Mouse (Mus musculus): ENCODE data around the gene Ep300. TPM values are rescaled to one million over a fixed set of nuclear protein-coding genes. Genes with fewer than 3 reads are reported as not detected.
"Not testable (repeated sequence)": the region's sequence is repeated elsewhere in the genome, so short reads cannot be mapped to it uniquely, and the experiment has no call there.

Ep300 gene
- total RNA-seq, 2 experiments from 2014 or later = 57.8 to 59.5 TPM

GRCm38 (mm10) chr15:81594146-81594696 lies 9.1 kb downstream of the Ep300 start:
- no peak for DNase-seq (ENCODE audit: low spot score in 2 of 2)

- not testable (repeated sequence) for DNase-seq (ENCODE audit: low spot score in 2 of 2)
Measured at GRCm38 (mm10) chr15:81598742-81599141, 13.6 kb downstream of the Ep300 start.

- DNase-seq (ENCODE audit: low spot score in 2 of 2) = no peak
Measured at GRCm38 (mm10) chr15:81605241-81605640, 20.1 kb downstream of the Ep300 start.

- DNase-seq (ENCODE audit: low spot score in 2 of 2) = peak in 1 of 2 experiments; percentile 16
Measured at GRCm38 (mm10) chr15:81606634-81607033, 21.5 kb downstream of the Ep300 start.

GRCm38 (mm10) chr15:81649516-81650455 lies 64.6 kb downstream of the Ep300 start:
- no peak for DNase-seq (ENCODE audit: low spot score in 2 of 2)

GRCm38 (mm10) chr15:81650636-81651035 lies 65.5 kb downstream of the Ep300 start:
- DNase-seq (ENCODE audit: low spot score in 2 of 2) = peak in 1 of 2 experiments; percentile 19

- DNase-seq (ENCODE audit: low spot score in 2 of 2) = no peak
Measured at GRCm38 (mm10) chr15:81661701-81662100, 76.5 kb downstream of the Ep300 start.

GRCm38 (mm10) chr15:81663281-81663680 lies 78.1 kb downstream of the Ep300 start:
- DNase-seq (ENCODE audit: low spot score in 2 of 2) = no peak

GRCm38 (mm10) chr15:81663697-81664561 lies 78.8 kb downstream of the Ep300 start, which contains the start of gene L3mbtl2:
Gene L3mbtl2 (plus strand): TSS chr15:81663889.
- peak; percentile 89 to 92 for DNase-seq (ENCODE audit: low spot score in 2 of 2)

- DNase-seq (ENCODE audit: low spot score in 2 of 2) = no peak
Measured at GRCm38 (mm10) chr15:81666957-81667356, 81.8 kb downstream of the Ep300 start.

GRCm38 (mm10) chr15:81670231-81670640 lies 85.1 kb downstream of the Ep300 start:
- peak; percentile 56 to 58 for DNase-seq (ENCODE audit: low spot score in 2 of 2)

GRCm38 (mm10) chr15:81676637-81677036 lies 91.5 kb downstream of the Ep300 start:
- DNase-seq (ENCODE audit: low spot score in 2 of 2) = no peak

- no peak for DNase-seq (ENCODE audit: low spot score in 2 of 2)
Measured at GRCm38 (mm10) chr15:81680301-81680805, 95.2 kb downstream of the Ep300 start.

GRCm38 (mm10) chr15:81693366-81693966 lies 108.3 kb downstream of the Ep300 start:
- peak in 1 of 2 experiments; percentile 24 for DNase-seq (ENCODE audit: low spot score in 2 of 2)

- peak; percentile 83 to 88 for DNase-seq (ENCODE audit: low spot score in 2 of 2)
Measured at GRCm38 (mm10) chr15:81693967-81694881, 109.1 kb downstream of the Ep300 start.

- peak in 1 of 2 experiments; percentile 24 for DNase-seq (ENCODE audit: low spot score in 2 of 2)
Measured at GRCm38 (mm10) chr15:81694891-81695290, 109.7 kb downstream of the Ep300 start.

- peak; percentile 48 to 69 for DNase-seq (ENCODE audit: low spot score in 2 of 2)
Measured at GRCm38 (mm10) chr15:81697175-81697574, 112.0 kb downstream of the Ep300 start, which contains the start of gene Chadl. Gene Chadl (minus strand): TSS chr15:81697287.

- DNase-seq (ENCODE audit: low spot score in 2 of 2) = peak in 1 of 2 experiments; percentile 36
Measured at GRCm38 (mm10) chr15:81697847-81698246, 112.7 kb downstream of the Ep300 start.

- DNase-seq (ENCODE audit: low spot score in 2 of 2) = no peak
Measured at GRCm38 (mm10) chr15:81698532-81698931, 113.4 kb downstream of the Ep300 start.

Data from layer of hippocampus, postnatal 10 days (tissue).